Mouse (Mus musculus) forebrain, embryonic 13.5 days (tissue): ENCODE measurements around the gene Nlrc5. TPM values are rescaled to one million over a fixed set of nuclear protein-coding genes. Genes with fewer than 3 reads are reported as not detected.

Experiments used
- ATAC-seq: fragments of 200-750 bp; cut with Nextera tagmentation; 2 replicates; pipeline ENCODE4 v1.8.0; 2017
- H3K27ac ChIP-seq: fragments of 300-500 bp; sonication (generic); 2 replicates; pipeline ENCODE4 v1.5.1; 2015; ENCODE audit warnings: inconsistent platforms, mild to moderate bottlenecking, moderate library complexity
- H3K27me3 ChIP-seq: fragments of 300-500 bp; sonication (generic); 2 replicates; pipeline ENCODE4 v1.6.1; 2015; ENCODE audit warnings: mild to moderate bottlenecking, inconsistent platforms
- H3K36me3 ChIP-seq: fragments of 300-500 bp; sonication (generic); 2 replicates; pipeline ENCODE4 v1.6.1; 2015; ENCODE audit warnings: mild to moderate bottlenecking, inconsistent platforms; ENCODE audit not compliant: poor library complexity, severe bottlenecking
- H3K4me1 ChIP-seq: fragments of 300-500 bp; sonication (generic); 2 replicates; pipeline ENCODE4 v1.6.1; 2015; ENCODE audit warnings: inconsistent platforms
- H3K4me2 ChIP-seq: fragments of 300-500 bp; sonication (generic); 2 replicates; pipeline ENCODE4 v1.6.1; 2015; ENCODE audit warnings: inconsistent platforms, mild to moderate bottlenecking, moderate library complexity
- H3K4me3 ChIP-seq: fragments of 300-500 bp; sonication (generic); 2 replicates; pipeline ENCODE4 v1.5.1; 2015; ENCODE audit warnings: mild to moderate bottlenecking, inconsistent platforms
- H3K9ac ChIP-seq: fragments of 300-500 bp; sonication (generic); 2 replicates; pipeline ENCODE4 v1.6.1; 2015; ENCODE audit warnings: mild to moderate bottlenecking, inconsistent platforms
- H3K9me3 ChIP-seq: fragments of 300-500 bp; sonication (generic); replicated peaks from 2 replicates; pipeline ENCODE4 v1.6.1; 2016; ENCODE audit warnings: inconsistent platforms
- WGBS: fragments of 180-500 bp; shearing (Covaris S2); methylation state at CpG from one replicate; pipeline ENCODE4 v1.1.7; 2015; 5-methylcytosine and 5-hydroxymethylcytosine counted together
- polyA plus RNA-seq: library from polyadenylated mRNA; unstranded; fragments of >200 nt; fragmentation: Nextera tagmentation; extraction: Ambion mirVana; gene quantifications from 2 replicates; pipeline ENCODE4 v1.2.1, GENCODE M21; 2015

Gene Nlrc5
- polyA plus RNA-seq, 1 experiment from 2014 or later, result 0.12 TPM

DNA sequence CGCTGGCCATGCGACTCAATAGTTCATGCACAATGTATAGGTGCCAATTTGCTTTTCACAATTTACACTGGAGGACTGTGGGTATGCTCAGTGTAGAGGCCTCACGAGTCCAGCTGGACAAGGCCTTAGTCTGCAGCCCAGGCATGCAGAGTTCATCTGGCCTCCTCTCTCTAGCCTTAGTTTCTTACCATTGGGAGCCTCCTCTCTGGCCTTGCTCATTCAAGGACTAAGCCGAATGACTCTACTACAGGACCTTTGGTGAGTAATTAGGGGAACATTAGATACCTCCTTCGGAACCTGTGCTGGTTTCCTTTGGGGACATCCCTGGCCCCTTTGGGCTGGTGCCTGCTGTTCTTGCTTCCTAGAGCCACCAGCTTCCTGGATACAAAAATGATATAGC is 84.9 kb downstream of the Nlrc5 start:
- 86% methylated on average over 5 of the region's 5 CpGs for WGBS
- Histone ChIP-seq H3K27me3 (no peaks in the 10 kb centered on the region), H3K27ac (no peak overlapping the region), H3K9me3 (no peaks in the 10 kb centered on the region), H3K4me1 (no peaks in the 10 kb centered on the region), H3K4me3 (no peak overlapping the region), H3K9ac (no peak overlapping the region), H3K4me2 (no peak overlapping the region), H3K36me3 (no peaks in the 10 kb centered on the region)
- ATAC-seq, result no peak

DNA sequence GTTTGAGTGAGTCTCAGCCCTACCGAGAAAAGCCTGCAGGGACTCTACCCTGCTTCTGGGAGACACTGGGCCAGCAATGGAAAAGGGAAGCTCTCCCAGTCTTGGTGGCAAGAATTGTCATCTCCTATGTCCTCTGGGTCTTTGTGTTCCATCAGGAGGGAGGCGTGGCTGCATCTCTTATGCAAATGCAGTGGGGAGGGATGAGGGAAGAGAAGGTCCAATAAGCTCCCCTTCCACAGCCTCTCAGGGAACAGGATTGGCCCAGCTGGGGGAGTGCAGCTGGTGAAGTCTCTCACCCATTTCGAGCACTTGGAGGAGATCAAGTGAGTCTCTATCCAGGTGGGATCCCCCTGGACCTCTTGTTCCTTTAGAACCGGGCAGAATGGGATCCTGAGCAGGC is 87.3 kb downstream of the Nlrc5 start:
- WGBS, result 58% methylated on average over 4 of the region's 4 CpGs
- no peak overlapping the region for H3K9ac ChIP-seq
- no peaks in the 10 kb centered on the region for H3K4me1 ChIP-seq
- H3K27ac ChIP-seq, result no peak overlapping the region
- no peak overlapping the region for H3K4me3 ChIP-seq
- no peaks in the 10 kb centered on the region for H3K27me3 ChIP-seq
- H3K36me3 ChIP-seq, result no peaks in the 10 kb centered on the region
- no peaks in the 10 kb centered on the region for H3K9me3 ChIP-seq
- H3K4me2 ChIP-seq, result no peak overlapping the region
- no peak for ATAC-seq

DNA sequence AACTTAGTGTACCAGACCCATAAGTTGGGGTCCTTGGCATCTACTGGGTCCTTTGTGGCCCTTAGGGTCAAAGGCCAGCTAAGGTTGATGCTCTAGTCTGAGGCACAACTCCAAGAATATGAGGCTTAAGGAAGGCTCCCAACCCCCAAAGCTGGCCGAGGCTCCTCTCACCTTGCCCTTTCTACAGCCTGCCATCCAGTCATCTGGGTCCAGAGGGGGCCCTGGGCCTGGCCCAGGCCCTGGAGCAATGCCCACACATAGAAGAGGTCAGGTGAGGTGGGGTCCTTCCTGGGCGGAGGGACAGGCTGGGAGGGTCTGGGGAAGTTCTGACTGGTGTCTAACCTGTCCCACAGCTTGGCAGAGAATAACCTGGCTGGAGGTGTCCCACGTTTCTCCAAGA is 88.3 kb downstream of the Nlrc5 start:
- Histone ChIP-seq H3K9me3 (no peaks in the 10 kb centered on the region), H3K4me1 (no peaks in the 10 kb centered on the region), H3K4me2 (no peak overlapping the region), H3K9ac (no peak overlapping the region), H3K36me3 (no peaks in the 10 kb centered on the region), H3K4me3 (no peak overlapping the region), H3K27ac (no peak overlapping the region), H3K27me3 (no peaks in the 10 kb centered on the region)
- ATAC-seq, result no peak
- 79% methylated on average over 3 of the region's 3 CpGs for WGBS

DNA sequence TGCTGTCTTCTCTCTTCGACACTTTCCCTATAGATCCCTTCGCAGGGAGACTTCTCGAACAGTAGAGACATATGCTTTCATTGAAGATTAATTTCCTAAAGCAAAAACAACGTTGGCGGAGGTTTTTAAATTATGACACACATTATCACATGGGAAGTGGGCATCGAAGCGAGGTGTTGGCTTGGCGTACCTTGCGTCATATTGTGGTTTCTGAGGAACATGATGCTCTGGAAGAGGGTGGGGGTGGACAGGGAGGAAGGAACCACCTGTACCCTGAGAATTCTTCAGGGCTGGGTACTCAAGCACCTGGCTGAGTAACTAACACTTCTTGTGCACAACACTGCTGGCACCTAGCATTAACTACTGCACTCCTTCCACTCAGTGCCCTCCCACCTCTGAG is 90.4 kb downstream of the Nlrc5 start:
- Histone ChIP-seq H3K4me3 (no peak overlapping the region), H3K27me3 (no peaks in the 10 kb centered on the region), H3K36me3 (no peaks in the 10 kb centered on the region), H3K9ac (no peak overlapping the region), H3K4me2 (no peak overlapping the region), H3K9me3 (no peaks in the 10 kb centered on the region), H3K4me1 (no peaks in the 10 kb centered on the region), H3K27ac (no peak overlapping the region)
- no peak for ATAC-seq
- 85% methylated on average over 9 of the region's 9 CpGs for WGBS

DNA sequence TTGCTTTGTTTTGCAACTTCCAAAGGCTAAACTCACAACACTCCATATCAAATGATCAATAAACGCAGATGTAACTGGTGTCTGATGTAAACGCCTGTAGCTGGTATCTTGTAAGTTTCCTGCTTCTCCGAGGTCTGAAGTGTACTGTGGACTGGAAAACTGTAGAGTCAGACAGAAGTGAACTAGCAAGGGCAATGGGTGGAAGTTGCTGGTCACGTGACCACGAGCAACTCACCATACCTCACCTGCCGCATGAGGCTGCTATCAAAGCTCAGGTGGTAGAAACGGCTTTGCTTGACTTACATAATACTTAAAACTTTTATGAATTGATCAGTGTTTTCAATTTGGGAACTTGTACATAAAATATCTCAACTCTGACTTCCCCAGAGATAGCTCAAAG is 93.0 kb downstream of the Nlrc5 start:
- ATAC-seq, result no peak
- Histone ChIP-seq H3K4me3 (no peak overlapping the region), H3K27ac (no peak overlapping the region), H3K36me3 (no peaks in the 10 kb centered on the region), H3K4me2 (no peak overlapping the region), H3K9ac (no peak overlapping the region), H3K9me3 (no peaks in the 10 kb centered on the region), H3K4me1 (peaks cover 5% of the 10 kb centered on the region; the same call in 1 of the 2 replicates), H3K27me3 (no peaks in the 10 kb centered on the region)
- 84% methylated on average over 7 of the region's 7 CpGs for WGBS

DNA sequence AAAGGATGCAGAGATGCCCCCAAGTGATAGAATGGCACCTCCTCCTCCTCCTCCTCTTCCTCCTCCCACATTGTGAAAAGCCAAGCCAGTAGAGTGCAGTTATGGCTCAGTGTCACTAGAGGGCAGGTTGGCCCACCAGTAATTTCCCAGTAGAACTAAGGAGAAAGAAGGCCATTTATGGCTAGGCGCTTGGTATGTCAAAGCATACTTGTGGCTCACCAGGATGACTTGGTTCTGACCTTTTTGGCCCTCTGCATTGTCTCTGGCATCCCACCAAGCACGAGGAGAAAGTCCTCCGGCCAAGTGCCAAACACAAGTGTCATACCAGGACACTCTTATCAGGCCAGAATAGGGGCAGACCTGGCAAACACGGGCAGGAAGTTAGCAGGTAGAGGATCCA is 94.1 kb downstream of the Nlrc5 start:
- Histone ChIP-seq H3K4me3 (no peak overlapping the region), H3K27me3 (no peaks in the 10 kb centered on the region), H3K4me1 (peaks cover 13% of the 10 kb centered on the region), H3K4me2 (no peak overlapping the region), H3K36me3 (no peaks in the 10 kb centered on the region), H3K9me3 (no peaks in the 10 kb centered on the region), H3K27ac (no peak overlapping the region), H3K9ac (no peak overlapping the region)
- 42% methylated on average over 4 of the region's 4 CpGs for whole genome bisulfite sequencing
- peak; percentile 14; the same call in 1 of the 2 replicates for ATAC-seq

DNA sequence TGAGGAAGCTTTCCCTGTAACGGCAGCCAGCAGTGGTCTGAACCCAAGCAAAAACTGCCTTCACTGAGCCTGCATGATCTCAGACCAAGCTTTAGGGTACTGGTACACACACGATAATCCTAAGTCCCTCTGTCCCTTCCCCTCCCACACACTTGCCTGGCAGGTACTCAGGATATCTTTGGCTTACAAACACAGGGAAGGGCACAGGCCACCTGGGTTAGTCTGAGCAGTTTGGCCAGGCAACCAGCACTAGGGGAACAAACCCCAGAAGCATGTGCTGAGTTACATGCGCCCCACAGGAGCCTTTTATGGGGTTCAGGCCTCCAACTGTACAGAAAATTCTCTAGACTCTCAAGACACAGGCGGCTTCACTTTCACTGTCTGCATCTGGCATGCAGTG is 95.7 kb downstream of the Nlrc5 start:
- Histone ChIP-seq H3K4me3 (no peak overlapping the region), H3K9ac (no peak overlapping the region), H3K4me1 (peaks cover 30% of the 10 kb centered on the region), H3K9me3 (no peaks in the 10 kb centered on the region), H3K27ac (no peak overlapping the region), H3K4me2 (no peak overlapping the region), H3K36me3 (no peaks in the 10 kb centered on the region), H3K27me3 (0 out of 2 replicates have a peak, but pooled peaks cover 6% of the 10 kb centered on the region)
- 81% methylated on average over 4 of the region's 4 CpGs for WGBS
- ATAC-seq, result no peak

DNA sequence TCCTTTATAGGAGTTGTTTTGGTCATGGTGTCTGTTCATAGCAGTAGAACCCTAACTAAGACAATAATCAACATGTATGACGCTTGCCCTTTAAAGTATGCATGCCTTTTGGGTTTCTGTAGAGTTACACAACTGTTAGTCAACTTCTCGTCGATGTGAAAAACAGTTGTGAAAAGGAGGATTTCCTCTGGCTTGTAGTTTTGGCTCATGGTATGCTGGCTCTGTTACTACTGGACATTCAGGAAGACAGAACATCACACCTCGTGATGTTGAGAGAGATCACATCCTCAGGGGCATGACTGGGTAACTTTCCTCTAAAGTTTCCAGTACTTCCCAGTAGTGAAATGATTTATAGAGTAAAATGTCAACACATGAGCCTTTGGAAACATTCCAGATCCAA is 96.5 kb downstream of the Nlrc5 start:
- Histone ChIP-seq H3K9ac (no peak overlapping the region), H3K4me2 (no peak overlapping the region), H3K27ac (no peak overlapping the region), H3K36me3 (no peaks in the 10 kb centered on the region), H3K4me1 (peaks cover 37% of the 10 kb centered on the region), H3K4me3 (no peak overlapping the region), H3K27me3 (0 out of 2 replicates have a peak, but pooled peaks cover 6% of the 10 kb centered on the region), H3K9me3 (no peaks in the 10 kb centered on the region)
- no peak for ATAC-seq
- WGBS, result 94% methylated on average over 4 of the region's 4 CpGs

DNA sequence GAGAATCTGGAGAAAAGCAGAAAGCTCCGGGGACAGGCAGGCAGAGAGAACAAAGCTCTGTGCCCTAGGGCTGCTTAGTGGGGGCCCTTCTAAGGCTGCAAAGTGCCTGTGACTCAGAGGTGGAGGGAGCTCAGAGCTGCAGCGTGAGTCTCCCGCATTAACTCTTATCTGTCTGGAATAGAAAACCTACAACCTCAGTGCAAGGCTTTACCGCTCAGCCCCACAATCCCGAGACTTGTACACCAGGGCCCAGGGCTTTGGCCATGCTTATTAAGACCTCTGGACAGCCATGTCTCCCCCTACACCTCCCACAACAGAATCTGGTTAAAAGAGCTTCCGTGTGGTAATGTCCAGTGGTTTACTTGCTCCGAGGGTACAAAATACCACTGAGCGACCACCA is 97.8 kb downstream of the Nlrc5 start:
- Histone ChIP-seq H3K9me3 (no peaks in the 10 kb centered on the region), H3K36me3 (no peaks in the 10 kb centered on the region), H3K27me3 (0 out of 2 replicates have a peak, but pooled peaks cover 6% of the 10 kb centered on the region), H3K27ac (0 out of 2 replicates have a peak overlapping the region, but pooled peaks have one; percentile 31), H3K4me2 (peak overlapping the region; percentile 94), H3K4me3 (peak overlapping the region; percentile 71), H3K9ac (peak overlapping the region; percentile 81), H3K4me1 (peaks cover 40% of the 10 kb centered on the region)
- under 1% methylated on average over 8 of the region's 8 CpGs for WGBS
- no peak for ATAC-seq

DNA sequence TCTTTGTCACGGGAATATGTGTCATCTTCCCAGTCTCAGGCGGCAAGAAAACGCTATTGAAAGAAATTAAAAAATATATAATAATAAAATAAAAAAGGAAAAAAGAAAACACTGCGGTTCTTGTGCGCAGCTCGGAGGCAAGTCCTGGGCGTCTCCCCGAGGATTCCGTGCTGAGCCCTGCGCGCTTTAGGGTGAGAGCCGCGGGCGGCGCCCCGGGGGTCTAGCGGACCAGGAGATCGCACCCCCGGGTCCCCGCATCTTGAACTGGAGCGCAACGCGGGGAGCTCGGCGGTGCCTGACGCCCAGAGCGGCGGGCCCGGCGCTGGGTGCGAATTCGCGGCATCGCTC is 98.3 kb downstream of the Nlrc5 start:
- ATAC-seq, result peak; percentile 34; the same call in 1 of the 2 replicates
- no peaks in the 10 kb centered on the region for H3K36me3 ChIP-seq
- under 1% methylated on average over 33 of the region's 34 CpGs for WGBS
- H3K4me1 ChIP-seq, result peaks cover 41% of the 10 kb centered on the region
- peak overlapping the region; percentile 31; the same call in 1 of the 2 replicates for H3K27ac ChIP-seq
- peak overlapping the region; percentile 71 for H3K4me3 ChIP-seq
- peak overlapping the region; percentile 81 for H3K9ac ChIP-seq
- peak overlapping the region; percentile 94 for H3K4me2 ChIP-seq
- no peaks in the 10 kb centered on the region for H3K9me3 ChIP-seq
- H3K27me3 ChIP-seq, result 0 out of 2 replicates have a peak, but pooled peaks cover 6% of the 10 kb centered on the region

DNA sequence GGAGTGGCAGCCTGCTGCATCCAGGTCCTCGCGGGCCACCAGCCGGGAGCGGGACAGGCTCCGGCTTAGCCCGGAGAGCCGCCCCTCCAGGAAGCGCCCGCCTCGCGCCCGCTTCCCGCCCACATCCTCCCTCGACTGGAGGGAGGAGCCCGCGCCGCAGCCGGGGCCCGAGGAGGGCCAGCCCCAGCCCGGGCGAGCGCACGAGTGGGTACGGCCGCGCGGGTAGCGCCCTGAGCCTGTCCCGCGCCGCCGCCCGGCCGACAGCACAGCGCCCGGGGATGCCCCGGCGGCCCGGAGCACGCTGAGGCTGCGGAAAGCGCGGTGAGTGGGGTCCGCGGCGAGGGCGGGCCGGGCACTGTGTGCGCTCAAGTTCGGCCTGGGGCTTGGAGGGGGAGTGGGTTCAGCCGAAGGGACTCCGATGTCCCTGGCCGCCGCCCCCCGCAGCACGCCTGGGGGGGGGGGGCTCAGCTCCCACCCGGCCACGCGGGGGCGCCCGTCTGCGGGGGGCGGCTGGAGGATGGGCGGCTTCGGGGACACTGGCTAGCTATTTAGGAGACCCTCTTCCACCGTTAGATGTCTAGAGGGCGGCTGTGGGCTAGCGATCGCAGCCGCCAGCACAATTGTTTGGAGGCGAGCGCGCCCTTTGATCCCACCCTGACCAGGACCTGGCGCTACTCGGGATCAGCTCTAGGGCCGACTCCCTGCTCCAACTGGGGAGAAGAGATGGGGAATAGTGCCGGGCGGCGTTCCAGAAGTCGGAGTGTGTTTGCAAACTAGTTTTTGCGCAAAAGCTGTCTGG is 98.9 kb downstream of the Nlrc5 start, which contains the start of gene Cpne2:
TSS of gene Cpne2 (plus strand) at position 118 of the 799 bp plus-strand sequence.
- Histone ChIP-seq H3K36me3 (no peaks in the 10 kb centered on the region), H3K27me3 (0 out of 2 replicates have a peak, but pooled peaks cover 6% of the 10 kb centered on the region), H3K4me2 (peak within 1 kb of the TSS; percentile 94), H3K4me1 (peaks cover 43% of the 10 kb centered on the region), H3K9me3 (no peaks in the 10 kb centered on the region), H3K27ac (peak within 1 kb of the TSS; percentile 31; the same call in 1 of the 2 replicates), H3K9ac (peak within 1 kb of the TSS; percentile 81), H3K4me3 (peak within 1 kb of the TSS; percentile 71)
- ATAC-seq, result peak; percentile 89
- WGBS, result under 1% methylated on average over 66 of the region's 81 CpGs

DNA sequence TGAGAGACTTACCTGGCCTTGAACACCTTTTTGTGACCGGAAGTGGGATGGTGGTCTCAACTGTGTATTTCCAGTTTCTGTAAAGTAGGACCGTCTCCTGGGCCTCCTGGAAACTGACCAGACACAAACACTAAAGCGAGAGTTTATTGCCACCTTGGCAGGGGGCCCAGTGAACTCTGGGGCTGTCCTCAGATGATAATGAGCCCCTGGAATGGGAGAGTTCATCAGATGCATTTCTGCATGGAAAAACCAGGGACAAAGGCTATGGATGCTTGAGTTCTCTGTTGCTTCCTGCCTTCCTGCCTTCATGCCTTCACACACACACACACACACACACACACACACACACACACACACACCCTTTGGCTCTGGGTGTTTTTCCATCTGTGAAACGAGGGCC is 100.5 kb downstream of the Nlrc5 start:
- no peak overlapping the region for H3K9ac ChIP-seq
- 0 out of 2 replicates have a peak overlapping the region, but pooled peaks have one; percentile 1 for H3K27ac ChIP-seq
- 37% methylated on average over 4 of the region's 4 CpGs for WGBS
- H3K4me2 ChIP-seq, result peak overlapping the region; percentile 94
- H3K4me1 ChIP-seq, result peaks cover 43% of the 10 kb centered on the region
- H3K36me3 ChIP-seq, result no peaks in the 10 kb centered on the region
- no peak for ATAC-seq
- 0 out of 2 replicates have a peak, but pooled peaks cover 6% of the 10 kb centered on the region for H3K27me3 ChIP-seq
- no peak overlapping the region for H3K4me3 ChIP-seq
- no peaks in the 10 kb centered on the region for H3K9me3 ChIP-seq
